Mouse (Mus musculus): ENCODE data around the gene Tfe3.

Tfe3 gene

GRCm38 (mm10) chrX:7762137-7762920, at the start of gene Tfe3:
Gene Tfe3 (plus strand): TSS chrX:7762560.
- peak; percentile 93 for DNase-seq

- DNase-seq = peak; percentile 30
Measured at GRCm38 (mm10) chrX:7713764-7714134, 48.6 kb upstream of the Tfe3 start.

DNA sequence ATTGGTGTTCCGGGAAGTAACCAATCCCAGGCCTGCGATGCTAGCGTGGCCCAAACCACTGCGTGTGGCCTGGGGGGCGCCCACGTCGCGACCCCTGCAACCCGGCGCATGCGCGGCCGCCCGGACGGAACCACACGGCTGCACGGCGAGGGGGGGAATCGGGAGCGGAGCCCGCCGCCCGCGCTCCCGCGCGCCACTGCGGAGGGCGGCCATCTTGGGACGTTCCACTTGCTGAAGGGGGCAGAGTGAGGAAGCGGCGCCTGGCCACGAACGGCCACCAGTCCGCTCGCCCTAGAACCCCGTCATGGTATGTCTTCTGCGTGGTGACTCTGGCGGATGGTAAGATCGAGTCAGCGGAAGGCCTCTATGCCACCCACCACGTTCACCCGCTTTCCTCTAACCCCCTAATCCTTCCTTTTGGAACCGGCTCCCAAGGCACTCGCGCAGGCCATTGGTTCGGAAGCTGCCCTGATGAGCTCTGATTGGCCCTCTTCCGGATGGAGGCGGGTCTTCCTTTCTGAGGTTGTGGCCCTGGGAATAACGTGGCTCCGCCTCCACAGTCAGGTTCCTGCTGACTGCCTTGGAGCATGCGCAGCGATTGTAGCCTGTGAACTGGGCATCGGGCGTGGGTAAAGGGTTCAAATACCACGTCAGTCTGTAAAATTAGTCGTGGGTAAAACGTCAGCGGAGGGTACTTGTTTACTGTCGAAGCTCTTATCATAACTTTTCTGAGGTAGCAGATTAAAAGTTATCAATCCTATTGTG, 48.0 kb upstream of the Tfe3 start, which contains the start of gene Wdr45:
Wdr45 (plus strand) TSS at position 199 of the 765 bp plus-strand sequence.
- DNase-seq = peak; percentile 97

GRCm38 (mm10) chrX:7716058-7716457, 46.3 kb upstream of the Tfe3 start:
- DNase-seq = peak; percentile 41

- DNase-seq = peak; percentile 74
Measured at GRCm38 (mm10) chrX:7721514-7722281, 40.7 kb upstream of the Tfe3 start, which contains the start of gene Gm45208. Gene Gm45208 (plus strand): TSS chrX:7722245.

- no peak for DNase-seq
Measured at GRCm38 (mm10) chrX:7722282-7722611, 40.1 kb upstream of the Tfe3 start.

DNA sequence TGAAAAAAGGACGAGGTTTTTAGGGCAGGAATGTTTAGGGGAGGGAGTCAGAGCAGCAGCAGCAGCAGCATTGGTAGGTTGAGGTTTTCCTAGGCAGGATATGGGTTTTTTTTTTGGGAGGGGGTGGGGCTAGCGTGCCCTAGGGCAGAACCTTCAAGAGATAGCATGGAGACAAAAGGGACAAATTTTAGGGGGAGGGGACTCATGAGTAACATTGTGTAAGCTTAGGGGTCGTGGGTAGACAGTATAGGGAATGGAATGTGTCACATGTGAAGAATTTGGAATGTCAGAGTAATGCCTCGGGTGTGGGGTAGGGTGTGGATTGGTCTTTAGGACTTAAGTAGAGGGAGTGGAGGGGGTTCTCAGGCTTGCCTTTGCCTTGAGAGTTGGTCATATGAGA, 39.7 kb upstream of the Tfe3 start:
- DNase-seq = no peak

DNA sequence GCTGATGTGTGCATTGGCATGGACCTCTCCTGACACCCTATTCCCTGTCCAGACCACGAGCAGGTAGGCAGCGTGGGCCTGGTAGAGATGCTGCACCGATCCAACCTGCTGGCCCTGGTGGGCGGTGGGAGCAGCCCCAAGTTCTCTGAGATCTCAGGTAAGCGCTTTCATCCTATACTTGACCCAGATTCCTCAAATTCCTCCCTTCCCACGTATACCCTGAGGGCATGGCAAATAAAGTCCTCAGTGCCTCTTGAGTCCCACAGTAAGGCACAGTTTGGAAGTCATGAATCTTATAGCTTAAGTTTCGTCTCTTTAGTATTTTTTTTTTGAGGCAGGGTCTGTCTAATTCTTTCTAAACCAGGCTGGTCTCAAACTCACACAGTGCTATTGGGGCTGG, 38.2 kb upstream of the Tfe3 start:
- DNase-seq = no peak

- DNase-seq = no peak
Measured at GRCm38 (mm10) chrX:7725841-7726240, 36.5 kb upstream of the Tfe3 start.

DNA sequence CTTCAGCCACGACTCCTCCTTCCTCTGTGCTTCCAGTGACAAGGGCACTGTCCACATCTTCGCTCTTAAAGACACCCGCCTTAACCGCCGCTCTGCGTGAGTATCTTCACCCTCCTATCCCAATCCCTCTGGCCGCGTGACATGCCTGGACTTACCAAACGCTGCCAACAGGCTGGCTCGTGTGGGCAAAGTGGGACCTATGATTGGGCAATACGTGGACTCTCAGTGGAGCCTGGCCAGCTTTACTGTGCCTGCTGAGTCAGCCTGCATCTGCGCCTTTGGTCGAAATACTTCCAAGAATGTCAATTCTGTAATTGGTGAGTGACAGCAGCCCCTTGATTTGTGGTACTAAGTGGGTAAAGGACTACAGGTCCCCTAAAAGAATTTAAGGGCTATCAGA, 35.2 kb upstream of the Tfe3 start:
- DNase-seq = no peak

DNA sequence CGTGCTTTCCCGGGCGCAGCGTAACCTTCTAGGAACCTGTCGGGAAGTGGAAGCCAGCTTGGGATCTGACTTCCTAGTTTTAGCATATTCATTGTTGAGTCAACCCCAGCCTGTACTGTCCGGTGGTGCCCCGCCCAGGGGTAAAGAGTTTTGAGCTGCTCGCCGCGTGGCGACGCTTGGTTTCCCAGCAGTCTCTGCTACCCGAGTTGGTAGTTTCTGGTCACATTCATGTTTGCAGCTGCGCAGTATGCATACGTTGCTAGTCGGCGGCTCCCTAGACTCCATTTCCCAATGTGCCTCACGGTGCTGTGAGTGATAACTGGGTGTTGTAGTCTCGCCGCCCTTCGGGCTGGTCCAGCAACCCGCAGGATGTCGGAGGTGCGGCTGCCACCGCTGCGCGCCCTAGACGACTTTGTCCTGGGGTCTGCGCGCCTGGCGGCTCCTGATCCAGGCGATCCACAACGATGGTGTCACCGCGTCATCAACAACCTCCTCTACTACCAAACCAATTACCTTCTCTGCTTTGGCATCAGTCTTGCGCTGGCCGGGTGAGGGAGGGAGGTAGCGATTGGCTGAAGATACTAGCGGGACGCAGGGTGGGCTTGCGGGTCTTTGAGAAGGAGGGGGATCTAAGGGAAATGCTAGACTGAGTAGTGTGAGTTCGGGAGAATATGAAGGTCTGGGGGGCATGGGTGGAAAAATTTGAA, 34.0 kb upstream of the Tfe3 start, which contains the start of gene Praf2:
Praf2 (plus strand) TSS at position 225 of the 707 bp plus-strand sequence.
- peak; percentile 78 for DNase-seq

GRCm38 (mm10) chrX:7728922-7729265, 33.5 kb upstream of the Tfe3 start:
- DNase-seq = no peak

- no peak for DNase-seq
Measured at GRCm38 (mm10) chrX:7733571-7734156, 28.7 kb upstream of the Tfe3 start.

GRCm38 (mm10) chrX:7739336-7740081, 22.9 kb upstream of the Tfe3 start:
- peak; percentile 91 for DNase-seq

- no peak for DNase-seq
Measured at GRCm38 (mm10) chrX:7740082-7740819, 22.1 kb upstream of the Tfe3 start.

GRCm38 (mm10) chrX:7741103-7741502, 21.3 kb upstream of the Tfe3 start:
- peak; percentile 74 for DNase-seq

- DNase-seq = no peak
Measured at GRCm38 (mm10) chrX:7743470-7743869, 18.9 kb upstream of the Tfe3 start.

GRCm38 (mm10) chrX:7744940-7745339, 17.4 kb upstream of the Tfe3 start:
- DNase-seq = no peak

GRCm38 (mm10) chrX:7745429-7745828, 16.9 kb upstream of the Tfe3 start:
- no peak for DNase-seq

GRCm38 (mm10) chrX:7750432-7751116, 11.8 kb upstream of the Tfe3 start, which contains the start of gene Ccdc120:
Gene Ccdc120 (minus strand): TSS chrX:7750905.
- DNase-seq = peak; percentile 85

Measured in cerebellum, adult 9-10 months (tissue).